Mouse (Mus musculus): ENCODE data around the gene Adam23.
A peak's percentile ranks its signal among the peaks of the same experiment; 100 is the strongest.
"Not testable (repeated sequence)": the region's sequence is repeated elsewhere in the genome, so short reads cannot be mapped to it uniquely, and the experiment has no call there.

Gene Adam23

DNA sequence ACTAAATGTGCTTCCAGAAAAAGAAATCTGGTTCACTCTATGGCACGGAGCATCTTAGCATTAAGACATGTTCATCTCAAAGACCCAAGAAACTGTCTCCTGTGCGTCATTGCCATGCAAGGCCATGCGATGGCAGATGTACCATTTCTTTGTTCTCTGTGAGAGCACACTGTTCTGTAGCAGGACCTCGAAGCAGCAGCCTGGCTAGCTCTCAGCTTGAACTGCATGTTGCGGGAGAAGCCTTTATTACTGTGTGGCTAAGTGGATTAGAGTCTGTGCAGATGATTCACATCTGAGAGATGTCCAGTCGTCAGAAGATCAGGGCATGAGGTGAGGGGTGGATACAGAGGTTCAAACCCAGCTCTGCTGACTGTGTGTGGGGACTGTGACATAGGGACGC, 141.2 kb downstream of the Adam23 start:
- no peak for DNase-seq

DNA sequence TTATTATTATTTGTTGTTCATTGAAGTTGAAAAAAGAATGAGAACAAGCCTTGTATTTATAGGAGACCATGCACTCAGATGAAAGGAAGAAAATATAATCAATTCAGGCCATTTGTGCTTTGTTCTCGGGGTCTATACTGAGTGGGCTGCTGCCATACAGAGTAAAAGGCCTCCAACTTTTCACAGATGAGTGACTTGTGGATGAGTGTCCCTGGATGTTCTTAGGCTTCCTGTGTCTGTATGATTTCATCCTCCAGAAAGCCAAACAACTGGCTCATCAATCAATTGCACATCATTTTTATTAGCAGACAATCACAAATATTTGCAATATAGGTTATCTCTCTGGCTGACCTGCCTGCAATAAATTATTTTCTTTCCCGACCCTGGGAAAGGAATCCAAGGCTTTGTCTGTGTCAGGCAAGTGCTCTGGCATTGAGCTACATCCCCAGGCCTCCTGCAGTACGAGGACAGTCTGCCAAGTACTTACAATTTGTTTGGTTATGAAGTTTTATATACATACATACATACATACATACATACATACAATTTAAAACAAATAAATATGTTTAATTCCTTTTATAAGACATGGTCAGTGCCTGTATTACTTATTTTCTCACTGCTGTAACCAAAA, 158.3 kb downstream of the Adam23 start:
- DNase-seq: no peak

DNA sequence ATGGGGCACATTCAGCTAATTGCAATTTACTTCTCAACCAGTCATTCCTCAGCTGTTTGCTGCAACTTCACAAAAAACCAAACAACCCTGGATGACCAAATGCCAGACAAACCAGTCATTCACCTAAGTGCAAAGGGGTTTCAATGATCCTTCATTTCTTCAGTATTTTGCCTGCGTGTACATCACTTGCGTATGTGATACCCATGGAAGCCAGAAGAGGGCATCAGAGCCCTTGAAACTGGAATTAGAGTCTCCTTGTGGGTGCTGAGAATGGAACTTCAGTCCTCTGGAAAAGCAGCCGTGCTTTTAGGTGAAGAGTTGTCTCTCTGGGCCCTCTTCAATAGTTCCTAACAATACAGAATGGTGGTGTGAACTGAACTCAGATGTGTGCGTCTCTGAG, 163.9 kb downstream of the Adam23 start:
- DNase-seq: no peak

DNA sequence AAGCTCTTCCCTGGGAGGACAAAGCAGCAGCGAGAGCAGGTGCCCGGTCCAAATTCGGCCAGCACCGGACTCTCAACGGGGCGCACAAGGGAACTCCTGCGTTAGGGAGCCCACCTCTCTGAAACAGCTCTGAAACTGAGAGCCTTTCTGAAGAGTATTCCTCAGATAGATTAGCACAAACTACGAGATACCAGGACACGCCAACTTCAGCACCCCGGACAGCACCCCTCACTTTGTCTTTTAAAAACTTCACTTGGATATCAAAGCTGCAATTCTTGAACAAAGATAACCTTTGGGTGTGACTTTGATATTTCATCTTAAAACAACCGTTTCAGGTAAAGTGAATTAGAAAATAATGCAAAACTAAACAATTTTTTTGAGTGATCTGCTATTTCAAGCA, 168.9 kb downstream of the Adam23 start:
- DNase-seq: peak; percentile 6

DNA sequence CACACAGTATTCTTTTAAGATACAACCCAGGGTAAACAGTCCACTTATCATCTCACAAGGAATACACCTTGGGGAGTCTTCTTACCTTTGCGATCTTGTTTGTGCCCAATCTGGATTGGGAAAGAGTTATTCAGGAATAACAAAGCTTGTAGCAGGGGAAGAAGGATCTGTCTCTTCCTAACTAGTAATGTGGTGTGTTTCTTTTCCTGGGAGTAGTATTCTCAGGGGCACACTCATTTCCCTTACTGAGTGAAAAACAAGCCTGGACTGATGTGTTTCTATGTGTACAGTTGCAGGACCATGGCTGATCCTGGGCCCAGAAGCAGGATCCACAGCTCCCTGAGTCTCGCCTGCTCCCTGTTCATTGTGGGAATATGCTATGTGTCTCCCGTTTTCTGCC, 170.0 kb downstream of the Adam23 start, which contains the start of gene Gm39653:
Gm39653 (plus strand) TSS at position 301 of the 400 bp plus-strand sequence.
- no peak for DNase-seq

DNA sequence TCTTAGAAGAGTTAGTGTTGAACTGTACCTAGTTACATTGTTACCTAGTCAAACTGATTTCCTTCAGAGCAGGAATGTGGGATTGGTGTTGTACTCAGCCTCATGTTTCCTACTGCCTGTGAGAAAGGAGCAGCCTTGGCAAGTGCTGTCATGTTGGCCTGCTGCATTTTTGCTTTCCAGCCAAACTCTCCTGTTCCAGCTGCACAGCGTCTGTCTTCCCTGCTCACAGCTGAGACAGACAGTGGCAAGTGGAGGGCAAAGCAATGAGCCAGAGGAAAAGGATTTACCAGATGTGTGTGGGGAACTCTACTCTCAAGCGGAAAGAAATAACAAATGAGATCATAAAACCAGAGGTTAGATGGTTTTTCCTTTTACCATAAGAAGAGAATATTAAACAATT, 182.5 kb downstream of the Adam23 start:
- DNase-seq: no peak

DNA sequence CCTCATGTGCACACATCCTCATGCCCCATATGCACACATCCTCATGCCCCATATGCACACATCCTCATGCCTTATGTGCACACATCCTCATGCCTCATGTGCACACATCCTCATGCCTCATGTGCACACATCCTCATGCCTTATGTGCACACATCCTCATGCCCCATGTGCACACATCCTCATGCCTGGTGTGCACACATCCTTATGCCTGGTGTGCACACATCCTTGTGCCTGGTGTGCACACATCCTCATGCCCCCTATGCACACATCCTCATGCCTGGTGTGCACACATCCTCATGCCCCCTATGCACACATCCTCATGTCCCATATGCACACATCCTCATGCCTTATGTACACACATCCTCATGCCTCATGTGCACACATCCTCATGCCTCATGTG, 184.7 kb downstream of the Adam23 start:
- not testable (repeated sequence) for DNase-seq

DNA sequence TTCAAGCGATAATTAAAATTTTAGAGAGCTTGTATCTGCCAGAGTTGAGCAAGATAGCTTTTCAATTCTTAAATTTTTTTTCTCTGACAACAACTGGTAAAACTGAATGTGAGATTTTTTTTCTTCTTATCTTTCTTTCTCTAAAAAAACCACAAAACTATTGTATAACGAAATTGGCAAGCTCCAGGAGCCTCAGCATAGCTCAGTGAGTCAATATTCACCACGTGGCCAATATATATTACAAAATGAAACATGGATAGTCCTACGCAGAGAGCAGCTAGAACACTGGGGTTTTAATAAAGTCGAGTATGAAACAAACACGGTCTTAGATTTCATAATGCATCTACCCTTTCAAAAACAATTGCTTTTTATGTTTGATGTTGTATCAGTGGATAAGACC, 194.2 kb downstream of the Adam23 start:
- DNase-seq: no peak

Measured in kidney, adult 18-20 months (tissue).